Comparison of ENCODE assay signal across 8 mouse cellular contexts in genomic region chrX:20060096-20060768, GRCm38 (mm10). TPM values are rescaled to one million over a fixed set of nuclear protein-coding genes. Genes with fewer than 3 reads are reported as not detected.
A peak's percentile ranks its signal among the peaks of the same experiment; 100 is the strongest.
DNase-seq lines count a peak whose midpoint lies in the region; ATAC-seq and TF ChIP-seq lines count a peak whose summit lies in the region.

No protein-coding gene starts in this region.

- 0 out of 2 replicates have a peak overlapping the region, but pooled peaks have one; percentile 15 for H3K9ac ChIP-seq in ES-E14 (ENCODE audit: insufficient read depth, low read depth, low read length, poor library complexity, severe bottlenecking)
- H3K9ac ChIP-seq in heart, postnatal 0 days (replicated peaks; ENCODE audit: low read depth, low read length), result peak overlapping the region; percentile 25; the same call in 1 of the 2 replicates
- 0 out of 2 replicates have a peak overlapping the region, but pooled peaks have one; percentile 23 for H3K9ac ChIP-seq in limb, embryonic 12.5 days (replicated peaks)
- H3K9ac ChIP-seq in midbrain, embryonic 16.5 days (ENCODE audit: low read depth, low read length), result peak overlapping the region; percentile 54

- WGBS in embryonic facial prominence, embryonic 10.5 days, result 24% methylated on average over 65 of the region's 65 CpGs
- 27% methylated on average over 60 of the region's 65 CpGs for WGBS in heart, postnatal 0 days
- WGBS in limb, embryonic 12.5 days, result 24% methylated on average over 65 of the region's 65 CpGs
- WGBS in midbrain, embryonic 16.5 days, result 20% methylated on average over 50 of the region's 65 CpGs

- H3K27ac ChIP-seq in ES-E14 (ENCODE audit: insufficient read depth, low read depth, low read length, poor library complexity, severe bottlenecking), result no peak overlapping the region
- no peak overlapping the region for H3K27ac ChIP-seq in embryonic facial prominence, embryonic 10.5 days (replicated peaks)
- no peak overlapping the region for H3K27ac ChIP-seq in heart, postnatal 0 days (ENCODE audit: low read depth)
- no peak overlapping the region for H3K27ac ChIP-seq in limb, embryonic 12.5 days
- no peak overlapping the region for H3K27ac ChIP-seq in midbrain, embryonic 16.5 days (ENCODE audit: low read length)

- peak; percentile 2 to 30 for DNase-seq in cerebellum, adult 18-20 months
- DNase-seq in ES-E14 (ENCODE audit: low read depth, low spot score), result no peak
- DNase-seq in embryonic facial prominence, embryonic 10.5 days (ENCODE audit: low spot score), result peak; percentile 41
- DNase-seq in heart, postnatal 0 days (ENCODE audit: low spot score), result no peak

- H3K27me3 ChIP-seq in embryonic facial prominence, embryonic 10.5 days (replicated peaks; ENCODE audit: low read depth, poor library complexity, severe bottlenecking), result peaks cover 20% of the 10 kb centered on the region
- no peaks in the 10 kb centered on the region for H3K27me3 ChIP-seq in heart, postnatal 0 days (ENCODE audit: control insufficient read depth, insufficient read depth, low read length)
- peaks cover 25% of the 10 kb centered on the region for H3K27me3 ChIP-seq in limb, embryonic 12.5 days
- H3K27me3 ChIP-seq in midbrain, embryonic 16.5 days (ENCODE audit: control insufficient read depth, insufficient read depth, low read depth, low read length), result no peaks in the 10 kb centered on the region

- no peak for TF ChIP-seq EP300 in heart, postnatal 0 days (IDR thresholded peaks at IDR 0.05; ENCODE audit: low read depth)

- no peak for TF ChIP-seq CTCF in heart, postnatal 0 days (IDR thresholded peaks at IDR 0.05; ENCODE audit: low read depth)

- ATAC-seq in cerebellum, adult (ENCODE audit: insufficient number of reproducible peaks, low FRiP score, low TSS enrichment), result no peak
- peak; percentile 39 for ATAC-seq in heart, postnatal 0 days (ENCODE audit: insufficient read depth, low read depth)
- ATAC-seq in limb, embryonic 12.5 days (ENCODE audit: insufficient number of reproducible peaks, insufficient read depth, low FRiP score, low TSS enrichment, low read depth), result no peak
- ATAC-seq in midbrain, embryonic 16.5 days, result peak; percentile 83
- no peak for ATAC-seq in monocyte, adult 5-6 weeks (replicated peaks; ENCODE audit: insufficient number of reproducible peaks, low FRiP score, low TSS enrichment, poor library complexity, severe bottlenecking)

- H3K36me3 ChIP-seq in ES-E14 (ENCODE audit: control insufficient read depth, insufficient read depth, low read length, poor library complexity, severe bottlenecking), result no peaks in the 10 kb centered on the region
- H3K36me3 ChIP-seq in embryonic facial prominence, embryonic 10.5 days (replicated peaks), result no peaks in the 10 kb centered on the region
- H3K36me3 ChIP-seq in heart, postnatal 0 days (replicated peaks; ENCODE audit: control insufficient read depth, insufficient read depth, low read length), result no peaks in the 10 kb centered on the region
- no peaks in the 10 kb centered on the region for H3K36me3 ChIP-seq in limb, embryonic 12.5 days
- no peaks in the 10 kb centered on the region for H3K36me3 ChIP-seq in midbrain, embryonic 16.5 days (ENCODE audit: control insufficient read depth, insufficient read depth, low read length)

- no peaks in the 10 kb centered on the region for H3K4me1 ChIP-seq in ES-E14 (ENCODE audit: control insufficient read depth in 2 of 2, insufficient read depth in 2 of 2, low read length in 2 of 2, poor library complexity in 1 of 2)
- 0 out of 2 replicates have a peak, but pooled peaks cover 9% of the 10 kb centered on the region for H3K4me1 ChIP-seq in embryonic facial prominence, embryonic 10.5 days
- H3K4me1 ChIP-seq in heart, postnatal 0 days (ENCODE audit: control insufficient read depth, insufficient read depth), result no peaks in the 10 kb centered on the region
- H3K4me1 ChIP-seq in limb, embryonic 12.5 days (replicated peaks), result no peaks in the 10 kb centered on the region
- no peaks in the 10 kb centered on the region; the same call in 1 of the 2 replicates for H3K4me1 ChIP-seq in midbrain, embryonic 16.5 days (ENCODE audit: control insufficient read depth, insufficient read depth, low read length)

- H3K4me2 ChIP-seq in heart, postnatal 0 days (ENCODE audit: low read depth, low read length), result peak overlapping the region; percentile 74
- peak overlapping the region; percentile 67 for H3K4me2 ChIP-seq in limb, embryonic 12.5 days
- H3K4me2 ChIP-seq in midbrain, embryonic 16.5 days (ENCODE audit: low read length), result peak overlapping the region; percentile 73

- H3K9me3 ChIP-seq in ES-E14 (ENCODE audit: control insufficient read depth, insufficient read depth, low read depth, low read length), result no peaks in the 10 kb centered on the region
- H3K9me3 ChIP-seq in embryonic facial prominence, embryonic 10.5 days, result peaks cover 15% of the 10 kb centered on the region; the same call in 1 of the 2 replicates
- no peaks in the 10 kb centered on the region for H3K9me3 ChIP-seq in heart, postnatal 0 days (replicated peaks; ENCODE audit: control insufficient read depth, low read length)
- no peaks in the 10 kb centered on the region for H3K9me3 ChIP-seq in limb, embryonic 12.5 days
- H3K9me3 ChIP-seq in midbrain, embryonic 16.5 days (replicated peaks; ENCODE audit: control insufficient read depth, low read length, poor library complexity, severe bottlenecking), result no peaks in the 10 kb centered on the region

- in situ Hi-C loops in ES-E14 (cut with MboI; ENCODE audit: low sequenced_read_pairs in 2 of 2, unreplicated experiment in 2 of 2), result no loop called here

- H3K4me3 ChIP-seq in ES-E14 (ENCODE audit: insufficient read depth in 1 of 2, low read depth in 1 of 2, low read length in 2 of 2, poor library complexity in 1 of 2, severe bottlenecking in 1 of 2), result peak overlapping the region; percentile 69 to 77
- peak overlapping the region; percentile 59 for H3K4me3 ChIP-seq in embryonic facial prominence, embryonic 10.5 days
- peak overlapping the region; percentile 52 for H3K4me3 ChIP-seq in heart, postnatal 0 days (ENCODE audit: low read depth, low read length)
- peak overlapping the region; percentile 44 for H3K4me3 ChIP-seq in limb, embryonic 12.5 days (replicated peaks)
- H3K4me3 ChIP-seq in midbrain, embryonic 16.5 days (ENCODE audit: low read depth, low read length), result peak overlapping the region; percentile 48

TF ChIP-seq in ES-E14, 5 proteins besides CTCF, POLR2A, EP300 and RAD21:
- no peak for TF ChIP-seq ZNF384 (IDR thresholded peaks at IDR 0.05; ENCODE audit: low read depth, low read length)
- TF ChIP-seq CHD2 (IDR thresholded peaks at IDR 0.05; ENCODE audit: low read depth, low read length), result no peak
- no peak for TF ChIP-seq HCFC1 (IDR thresholded peaks at IDR 0.05; ENCODE audit: borderline replicate concordance, insufficient read depth, low read length)
- no peak for TF ChIP-seq MAFK (IDR thresholded peaks at IDR 0.05; ENCODE audit: insufficient read depth, low read depth, low read length)
- no peak for TF ChIP-seq ZC3H11A (IDR thresholded peaks at IDR 0.05; ENCODE audit: borderline replicate concordance, low read depth, low read length)

RNA-seq across cellular contexts. Expression of gene Chst7, which starts 0.9 kb away (rescaled TPM):
- total RNA-seq in ES-E14 (2012; rRNA removed), result 3.8 and 4.2 TPM in 2 replicates
- polyA plus RNA-seq in embryonic facial prominence, embryonic 10.5 days (2016; fragmentation: Nextera tagmentation; extraction: Ambion mirVana), result 2.6 and 3.0 TPM in 2 replicates
- 7.8 and 12.9 TPM in 2 replicates for total RNA-seq in heart, postnatal 0 days (2014; rRNA removed; ENCODE audit: low replicate concordance)
- 6.6 and 7.1 TPM in 2 replicates for polyA plus RNA-seq in heart, postnatal 0 days (2015; fragmentation: Nextera tagmentation; extraction: Ambion mirVana)
- 1.7 and 2.3 TPM in 2 replicates for polyA plus RNA-seq in limb, embryonic 12.5 days (2016; fragmentation: Nextera tagmentation; extraction: Ambion mirVana)
- polyA plus RNA-seq in midbrain, embryonic 16.5 days (2015; fragmentation: Nextera tagmentation; extraction: Ambion mirVana), result 5.6 and 6.2 TPM in 2 replicates
- 0.39 to 0.57 TPM in 2 of 3 replicates, not detected in the other for total RNA-seq in monocyte, adult 5-6 weeks (2017)

Comparison
In these comparisons a context has a peak if more than half of its experiments do, and no peak if none do; other contexts are left out.
1. DNase-seq: peak in cerebellum, adult 18-20 months (2 of 2) and embryonic facial prominence, embryonic 10.5 days (single experiment); none in ES-E14 (single experiment) and heart, postnatal 0 days (single experiment).
2. ATAC-seq: peak in heart, postnatal 0 days (single experiment) and midbrain, embryonic 16.5 days (single experiment); none in cerebellum, adult (single experiment), limb, embryonic 12.5 days (single experiment) and monocyte, adult 5-6 weeks (single experiment).
3. Peak in every context shown above with its lines, with median percentiles within 50 percentile points of each other: H3K4me3 ChIP-seq, H3K9ac ChIP-seq and H3K4me2 ChIP-seq.